Mouse (Mus musculus) MEL (cell line): ENCODE results near the gene Myo7a.

ENCODE experiments used
- CTCF ChIP-seq, 3 experiments: IDR thresholded peaks in 2 of 3; conservative IDR thresholded peaks in 1 of 3; 2 replicates each; pipeline ENCODE4 v1.5.1; 2011 to 2012; ENCODE audit warnings: low read length in 3 of 3, low read depth in 2 of 3, mild to moderate bottlenecking in 2 of 3, improper control_type of control experiment in 1 of 3, inconsistent platforms in 1 of 3, mixed read lengths in 1 of 3, moderate library complexity in 1 of 3; ENCODE audit not compliant: control insufficient read depth in 1 of 3, insufficient read depth in 1 of 3, poor library complexity in 1 of 3, severe bottlenecking in 1 of 3
- E2F4 ChIP-seq: IDR thresholded peaks from 2 replicates; pipeline ENCODE4 v1.6.1; 2011; ENCODE audit warnings: low read depth, low read length, improper control_type of control experiment, borderline replicate concordance
- MYB ChIP-seq: IDR thresholded peaks from 2 replicates; pipeline ENCODE4 v1.6.1; 2011; ENCODE audit warnings: mild to moderate bottlenecking, low read depth, low read length, improper control_type of control experiment
- RCOR1 ChIP-seq: IDR thresholded peaks from 2 replicates; pipeline ENCODE4 v1.6.1; 2012; ENCODE audit warnings: low read depth, mild to moderate bottlenecking, inconsistent platforms, low read length, improper control_type of control experiment
- SIN3A ChIP-seq: IDR thresholded peaks from 2 replicates; pipeline ENCODE4 v1.6.1; 2012; ENCODE audit warnings: low read length, improper control_type of control experiment, inconsistent platforms
- TAL1 ChIP-seq: IDR thresholded peaks from 2 replicates; pipeline ENCODE4 v1.6.1; 2012; ENCODE audit warnings: mild to moderate bottlenecking, inconsistent platforms, low read length, moderate library complexity, mixed read lengths
- TCF12 ChIP-seq: IDR thresholded peaks from 2 replicates; pipeline ENCODE4 v1.6.1; 2014; ENCODE audit warnings: low read depth, mild to moderate bottlenecking, inconsistent platforms, low read length, improper control_type of control experiment, moderate library complexity
- USF1 ChIP-seq: IDR thresholded peaks from 2 replicates; pipeline ENCODE4 v1.6.1; 2014; ENCODE audit warnings: low read depth, mild to moderate bottlenecking, inconsistent platforms, low read length, improper control_type of control experiment, moderate library complexity
- ZNF384 ChIP-seq: IDR thresholded peaks from 2 replicates; pipeline ENCODE4 v1.6.1; 2012; ENCODE audit warnings: low read depth, mild to moderate bottlenecking, inconsistent platforms, low read length, improper control_type of control experiment

GRCm38 (mm10) chr7:98117012-98117660, 2.2 kb downstream of the Myo7a start:
- TF ChIP-seq E2F4 (no peak), CTCF (IDR thresholded peaks at IDR 0.05 in 2 of 3, conservative IDR thresholded peaks at IDR 0.05 in 1 of 3; ENCODE audit: control insufficient read depth in 1 of 3, insufficient read depth in 1 of 3, low read depth in 2 of 3, low read length in 3 of 3, poor library complexity in 1 of 3, severe bottlenecking in 1 of 3) (no peak), RCOR1 (no peak), MYB (no peak), ZNF384 (no peak), TCF12 (no peak), TAL1 (no peak), SIN3A (no peak), USF1 (no peak)
